Mouse (Mus musculus): ENCODE data around the gene Col27a1. TPM values are rescaled to one million over a fixed set of nuclear protein-coding genes. Genes with fewer than 3 reads are reported as not detected.

The Col27a1 gene
- total and polyA plus RNA-seq, 3 experiments = not detected

- Histone ChIP-seq H3K79me2 (ENCODE audit: control insufficient read depth, insufficient read depth, low read length, poor library complexity) (no peaks in the 10 kb centered on the region), H3K9ac (ENCODE audit: control insufficient read depth, low read depth, low read length, poor library complexity, severe bottlenecking) (no peak overlapping the region), H3K36me3 (ENCODE audit: control insufficient read depth in 1 of 2, insufficient read depth in 2 of 2, low read length in 2 of 2) (no peaks in the 10 kb centered on the region), H3K9me3 (replicated peaks; ENCODE audit: insufficient read depth, low read length) (no peaks in the 10 kb centered on the region), H3K4me1 (ENCODE audit: control insufficient read depth in 1 of 2, insufficient read depth in 2 of 2, low read length in 2 of 2) (no peaks in the 10 kb centered on the region), H3K27me3 (ENCODE audit: control insufficient read depth in 1 of 2, insufficient read depth in 2 of 2, low read length in 2 of 2) (no peaks in the 10 kb centered on the region), H3K4me3 (ENCODE audit: control insufficient read depth in 1 of 2, insufficient read depth in 1 of 2, low read depth in 2 of 2, low read length in 2 of 2) (no peak overlapping the region), H3K27ac (ENCODE audit: control insufficient read depth, low read depth, low read length) (no peak overlapping the region)
- TF ChIP-seq UBTF (IDR thresholded peaks at IDR 0.05; ENCODE audit: borderline replicate concordance, insufficient read depth, low read depth, low read length) (no peak), ELF1 (IDR thresholded peaks at IDR 0.05; ENCODE audit: low read depth, low read length) (no peak), RCOR1 (IDR thresholded peaks at IDR 0.05; ENCODE audit: low read depth, low read length) (no peak), CTCF (IDR thresholded peaks at IDR 0.05 in 2 of 3, conservative IDR thresholded peaks at IDR 0.05 in 1 of 3; ENCODE audit: control insufficient read depth in 1 of 3, insufficient read depth in 1 of 3, low read depth in 2 of 3, low read length in 3 of 3, poor library complexity in 1 of 3, severe bottlenecking in 1 of 3) (no peak), NELFE (IDR thresholded peaks at IDR 0.05; ENCODE audit: low read depth, low read length) (no peak), NRF1 (IDR thresholded peaks at IDR 0.05; ENCODE audit: insufficient read depth, low read depth, low read length, poor library complexity, severe bottlenecking) (no peak), ETS1 (IDR thresholded peaks at IDR 0.05; ENCODE audit: low read depth, low read length) (no peak), ZC3H11A (IDR thresholded peaks at IDR 0.05; ENCODE audit: low read depth, low read length) (no peak), POLR2A (IDR thresholded peaks at IDR 0.05; ENCODE audit: control insufficient read depth in 1 of 2, insufficient read depth in 1 of 2, low read depth in 1 of 2, low read length in 2 of 2, poor library complexity in 1 of 2) (no peak), SMC3 (IDR thresholded peaks at IDR 0.05; ENCODE audit: low read depth, low read length) (no peak)
- DNase-seq (ENCODE audit: low read depth, low spot score) = no peak
These were observed 128.7 kb downstream of the Col27a1 start for GRCm38 (mm10) chr4:63342491-63342890.

GRCm38 (mm10) chr4:63343608-63344007 is 129.8 kb downstream of the Col27a1 start:
- Histone ChIP-seq H3K36me3 (ENCODE audit: control insufficient read depth in 1 of 2, insufficient read depth in 2 of 2, low read length in 2 of 2) (no peaks in the 10 kb centered on the region), H3K4me3 (ENCODE audit: control insufficient read depth in 1 of 2, insufficient read depth in 1 of 2, low read depth in 2 of 2, low read length in 2 of 2) (no peak overlapping the region), H3K27ac (ENCODE audit: control insufficient read depth, low read depth, low read length) (no peak overlapping the region), H3K27me3 (ENCODE audit: control insufficient read depth in 1 of 2, insufficient read depth in 2 of 2, low read length in 2 of 2) (no peaks in the 10 kb centered on the region), H3K79me2 (ENCODE audit: control insufficient read depth, insufficient read depth, low read length, poor library complexity) (no peaks in the 10 kb centered on the region), H3K9me3 (replicated peaks; ENCODE audit: insufficient read depth, low read length) (no peaks in the 10 kb centered on the region), H3K4me1 (ENCODE audit: control insufficient read depth in 1 of 2, insufficient read depth in 2 of 2, low read length in 2 of 2) (no peaks in the 10 kb centered on the region), H3K9ac (ENCODE audit: control insufficient read depth, low read depth, low read length, poor library complexity, severe bottlenecking) (no peak overlapping the region)
- DNase-seq (ENCODE audit: low read depth, low spot score) = no peak
- TF ChIP-seq CTCF (IDR thresholded peaks at IDR 0.05 in 2 of 3, conservative IDR thresholded peaks at IDR 0.05 in 1 of 3; ENCODE audit: control insufficient read depth in 1 of 3, insufficient read depth in 1 of 3, low read depth in 2 of 3, low read length in 3 of 3, poor library complexity in 1 of 3, severe bottlenecking in 1 of 3) = no peak
- no peak for TF ChIP-seq CHD2 (IDR thresholded peaks at IDR 0.05; ENCODE audit: low read length)
- no peak for TF ChIP-seq MEF2A (IDR thresholded peaks at IDR 0.05; ENCODE audit: extremely low read depth, insufficient replicate concordance, low read depth, low read length, poor library complexity, severe bottlenecking)
- no peak for TF ChIP-seq NELFE (IDR thresholded peaks at IDR 0.05; ENCODE audit: low read depth, low read length)
- no peak for TF ChIP-seq ZKSCAN1 (IDR thresholded peaks at IDR 0.05; ENCODE audit: low read depth, low read length)
- TF ChIP-seq POLR2AphosphoS5 (IDR thresholded peaks at IDR 0.05; ENCODE audit: borderline replicate concordance, low read depth, low read length) = no peak
- no peak for TF ChIP-seq SMC3 (IDR thresholded peaks at IDR 0.05; ENCODE audit: low read depth, low read length)
- no peak for TF ChIP-seq CHD1 (IDR thresholded peaks at IDR 0.05; ENCODE audit: low read depth, low read length)
- TF ChIP-seq MAX (IDR thresholded peaks at IDR 0.05; ENCODE audit: low read length) = no peak
- TF ChIP-seq MAFK (IDR thresholded peaks at IDR 0.05; ENCODE audit: borderline replicate concordance, low read depth, low read length) = no peak
- no peak for TF ChIP-seq USF2 (IDR thresholded peaks at IDR 0.05; ENCODE audit: borderline replicate concordance in 1 of 2, insufficient read depth in 1 of 2, low read depth in 1 of 2, low read length in 2 of 2)
- TF ChIP-seq USF1 (IDR thresholded peaks at IDR 0.05; ENCODE audit: low read depth, low read length) = no peak
- no peak for TF ChIP-seq SIN3A (IDR thresholded peaks at IDR 0.05; ENCODE audit: low read length)
- TF ChIP-seq RCOR1 (IDR thresholded peaks at IDR 0.05; ENCODE audit: low read depth, low read length) = no peak
